Mouse (Mus musculus): ENCODE data around the gene Thoc3. TPM values are rescaled to one million over a fixed set of nuclear protein-coding genes. Genes with fewer than 3 reads are reported as not detected.

Gene Thoc3
- polyA plus RNA-seq, 1 experiment from 2014 or later: 200 TPM

Other genes starting within 250 kb of the Thoc3 start
- 9.9 and 15.3 TPM in 2 replicates for gene Cplx2, start 97.5 kb downstream of the Thoc3 start, polyA plus RNA-seq (2016; fragmentation: Nextera tagmentation; extraction: Ambion mirVana)
- gene Simc1, start 34.9 kb upstream of the Thoc3 start, polyA plus RNA-seq (2016; fragmentation: Nextera tagmentation; extraction: Ambion mirVana): 12.0 and 12.8 TPM in 2 replicates
- gene 4833439L19Rik, start 96.6 kb upstream of the Thoc3 start, polyA plus RNA-seq (2016; fragmentation: Nextera tagmentation; extraction: Ambion mirVana): 215 and 266 TPM in 2 replicates
- 28.6 and 29.7 TPM in 2 replicates for gene Arl10, start 106.2 kb upstream of the Thoc3 start, polyA plus RNA-seq (2016; fragmentation: Nextera tagmentation; extraction: Ambion mirVana)
- gene Nop16, start 121.2 kb upstream of the Thoc3 start, polyA plus RNA-seq (2016; fragmentation: Nextera tagmentation; extraction: Ambion mirVana): 89.7 and 105 TPM in 2 replicates
- 155 and 156 TPM in 2 replicates for gene Higd2a, start 121.4 kb upstream of the Thoc3 start, polyA plus RNA-seq (2016; fragmentation: Nextera tagmentation; extraction: Ambion mirVana)
- gene Cltb, start 142.5 kb upstream of the Thoc3 start, polyA plus RNA-seq (2016; fragmentation: Nextera tagmentation; extraction: Ambion mirVana): 18.7 and 24.3 TPM in 2 replicates
- 88.4 and 89.7 TPM in 2 replicates for gene Faf2, start 152.9 kb upstream of the Thoc3 start, polyA plus RNA-seq (2016; fragmentation: Nextera tagmentation; extraction: Ambion mirVana)
- gene Rnf44, start 225.1 kb upstream of the Thoc3 start, polyA plus RNA-seq (2016; fragmentation: Nextera tagmentation; extraction: Ambion mirVana): 90.1 and 98.8 TPM in 2 replicates
- not detected in 2 replicates for gene Cdhr2, start 232.6 kb upstream of the Thoc3 start, polyA plus RNA-seq (2016; fragmentation: Nextera tagmentation; extraction: Ambion mirVana)